Mouse (Mus musculus) natural killer cell, adult 2 months (primary cell): ENCODE measurements around the gene Baz2a.
A peak's percentile ranks its signal among the peaks of the same experiment; 100 is the strongest.
"Not testable (repeated sequence)": the region's sequence is repeated elsewhere in the genome, so short reads cannot be mapped to it uniquely, and the experiment has no call there.

Experiments
- DNase-seq, 2 experiments: peaks; one replicate each; pipeline ENCODE4 v3.0.0; 2022; ENCODE audit warnings: low spot score in 2 of 2

The Baz2a gene

GRCm38 (mm10) chr10:128091564-128092505 is at the start of gene Baz2a:
Baz2a (plus strand) TSS chr10:128091577.
- peak; percentile 58 to 71 for DNase-seq

DNA sequence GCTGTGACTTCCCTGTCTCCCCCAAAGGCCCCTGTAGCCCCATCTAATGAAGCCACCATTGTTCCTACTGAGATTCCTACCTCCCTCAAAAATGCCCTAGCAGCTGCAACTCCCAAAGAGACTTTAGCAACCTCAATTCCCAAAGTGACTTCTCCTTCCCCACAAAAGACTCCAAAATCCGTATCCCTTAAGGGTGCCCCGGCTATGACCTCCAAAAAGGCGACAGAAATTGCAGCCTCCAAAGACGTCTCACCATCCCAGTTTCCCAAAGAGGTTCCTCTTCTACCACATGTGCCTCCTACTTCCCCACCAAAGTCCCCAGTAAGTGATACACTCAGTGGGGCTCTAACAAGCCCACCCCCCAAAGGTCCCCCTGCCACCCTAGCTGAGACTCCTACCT is 49.7 kb upstream of the Baz2a start:
- DNase-seq: no peak

DNA sequence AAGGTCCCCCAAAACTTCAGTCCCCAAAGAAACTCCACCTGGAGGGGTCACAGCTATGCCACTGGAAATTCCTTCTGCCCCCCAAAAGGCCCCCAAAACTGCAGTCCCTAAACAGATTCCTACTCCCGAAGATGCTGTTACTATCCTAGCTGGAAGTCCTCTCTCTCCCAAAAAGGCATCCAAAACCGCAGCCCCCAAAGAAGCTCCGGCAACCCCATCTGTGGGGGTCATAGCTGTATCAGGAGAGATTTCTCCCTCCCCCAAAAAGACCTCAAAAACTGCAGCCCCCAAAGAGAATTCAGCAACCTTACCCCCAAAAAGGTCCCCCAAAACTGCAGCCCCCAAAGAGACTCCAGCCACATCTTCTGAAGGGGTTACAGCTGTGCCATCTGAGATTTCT is 48.9 kb upstream of the Baz2a start:
- DNase-seq: no peak

- DNase-seq: no peak
Measured at GRCm38 (mm10) chr10:128043041-128043835, 48.1 kb upstream of the Baz2a start.

GRCm38 (mm10) chr10:128048157-128048556 is 43.2 kb upstream of the Baz2a start:
- no peak for DNase-seq

GRCm38 (mm10) chr10:128049741-128050140 is 41.6 kb upstream of the Baz2a start:
- no peak for DNase-seq

DNA sequence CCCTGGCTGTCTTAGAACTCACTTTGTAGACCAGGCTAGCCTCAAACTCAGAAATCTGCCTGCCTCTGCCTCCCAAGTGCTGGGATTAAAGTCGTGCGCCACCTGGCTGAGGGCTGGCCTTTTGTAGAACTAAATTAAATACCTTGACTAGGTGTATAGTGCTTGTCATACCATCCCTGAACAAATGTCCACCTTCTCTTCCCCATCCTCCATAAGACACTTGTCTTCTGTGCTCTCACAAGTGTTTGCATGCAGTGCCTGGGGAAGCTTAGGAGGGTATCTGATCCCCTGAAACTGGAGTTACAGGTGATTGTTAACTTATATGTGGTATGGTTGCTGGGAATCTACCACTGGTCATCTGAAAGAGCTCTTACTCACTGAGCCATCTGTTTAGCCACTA is 41.0 kb upstream of the Baz2a start:
- DNase-seq: no peak

- no peak for DNase-seq
Measured at GRCm38 (mm10) chr10:128051589-128051988, 39.8 kb upstream of the Baz2a start.

- not testable (repeated sequence) for DNase-seq
Measured at GRCm38 (mm10) chr10:128052136-128052535, 39.2 kb upstream of the Baz2a start.

DNA sequence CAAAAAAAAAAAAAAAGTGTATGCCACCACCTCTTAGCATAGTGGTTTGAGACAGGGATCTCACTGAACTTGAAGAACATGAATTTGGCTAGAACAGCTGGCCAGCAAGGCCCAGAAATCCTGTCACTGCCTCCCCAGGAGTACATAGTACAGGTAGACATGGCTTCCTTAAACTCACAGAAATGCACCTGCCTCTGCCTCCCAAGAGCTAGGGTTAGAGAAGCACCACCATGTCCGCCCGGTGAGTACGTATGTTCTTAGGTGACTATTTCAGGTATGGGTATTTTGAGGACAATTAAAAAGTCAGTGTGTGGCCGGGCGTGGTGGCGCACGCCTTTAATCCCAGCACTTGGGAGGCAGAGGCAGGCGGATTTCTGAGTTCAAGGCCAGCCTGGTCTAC is 38.4 kb upstream of the Baz2a start:
- no peak for DNase-seq

DNA sequence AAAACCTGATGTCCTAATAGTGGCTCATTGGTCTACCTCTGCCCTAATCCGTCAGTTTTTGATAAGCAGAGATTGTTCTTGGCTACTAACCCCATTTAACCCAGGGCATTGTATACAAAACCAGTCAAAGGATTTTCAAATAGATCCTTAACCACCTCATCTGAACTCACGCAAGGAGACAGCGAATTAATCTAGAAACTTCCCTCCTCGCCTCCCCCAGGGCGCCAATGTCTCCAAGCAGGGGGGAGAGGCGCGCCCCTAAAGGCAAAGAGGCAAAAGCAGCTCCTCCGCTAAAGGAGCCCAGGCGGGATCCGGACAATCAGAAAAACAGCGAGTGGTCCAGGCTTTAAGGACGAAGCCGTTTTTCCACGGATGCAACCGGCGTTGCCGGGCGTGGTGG is 33.2 kb upstream of the Baz2a start:
- no peak for DNase-seq

GRCm38 (mm10) chr10:128058601-128059151 is 32.7 kb upstream of the Baz2a start, which contains the start of gene Ptges3:
Ptges3 (plus strand) TSS chr10:128058954.
- DNase-seq: peak; percentile 90 to 94

DNA sequence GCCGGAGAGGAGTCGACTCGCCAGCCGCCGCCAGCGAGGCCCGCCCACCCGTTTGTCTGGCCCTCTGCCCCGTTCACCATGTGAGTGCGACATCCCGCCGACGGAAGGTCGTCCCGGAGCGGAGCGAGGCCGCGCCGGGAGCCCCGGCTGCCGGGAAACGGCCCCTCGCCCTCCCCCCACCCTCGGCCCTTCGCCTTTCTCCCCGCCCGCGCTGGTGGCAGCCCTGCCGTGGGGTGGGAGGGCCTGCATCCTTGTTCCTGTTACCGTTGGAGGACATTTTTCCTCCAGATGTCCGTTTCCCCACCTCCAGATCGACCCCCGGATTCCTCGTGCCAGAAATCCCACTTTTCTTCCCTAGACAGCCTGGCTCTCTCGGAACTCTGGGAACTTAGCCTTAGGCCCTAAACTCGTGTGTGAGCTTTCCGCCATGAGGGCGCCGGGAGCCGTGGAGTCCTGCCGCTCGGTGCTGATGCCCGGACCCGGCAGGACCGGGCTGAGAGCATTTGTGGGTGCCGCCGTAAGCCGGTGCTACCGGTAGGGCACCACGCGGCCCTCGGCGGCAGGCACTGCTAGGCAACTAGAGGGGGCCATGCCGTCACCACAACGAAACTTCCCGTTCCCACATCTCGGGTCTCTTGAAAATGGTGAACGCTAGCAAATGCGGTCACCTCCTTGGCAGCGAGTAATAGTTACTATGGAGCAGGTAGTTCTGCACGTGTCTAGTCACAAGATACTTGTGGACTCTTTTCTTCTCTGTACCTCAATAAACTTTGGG is 32.0 kb upstream of the Baz2a start:
- peak; percentile 50 to 69 for DNase-seq

GRCm38 (mm10) chr10:128061109-128061508 is 30.3 kb upstream of the Baz2a start:
- DNase-seq: no peak

DNA sequence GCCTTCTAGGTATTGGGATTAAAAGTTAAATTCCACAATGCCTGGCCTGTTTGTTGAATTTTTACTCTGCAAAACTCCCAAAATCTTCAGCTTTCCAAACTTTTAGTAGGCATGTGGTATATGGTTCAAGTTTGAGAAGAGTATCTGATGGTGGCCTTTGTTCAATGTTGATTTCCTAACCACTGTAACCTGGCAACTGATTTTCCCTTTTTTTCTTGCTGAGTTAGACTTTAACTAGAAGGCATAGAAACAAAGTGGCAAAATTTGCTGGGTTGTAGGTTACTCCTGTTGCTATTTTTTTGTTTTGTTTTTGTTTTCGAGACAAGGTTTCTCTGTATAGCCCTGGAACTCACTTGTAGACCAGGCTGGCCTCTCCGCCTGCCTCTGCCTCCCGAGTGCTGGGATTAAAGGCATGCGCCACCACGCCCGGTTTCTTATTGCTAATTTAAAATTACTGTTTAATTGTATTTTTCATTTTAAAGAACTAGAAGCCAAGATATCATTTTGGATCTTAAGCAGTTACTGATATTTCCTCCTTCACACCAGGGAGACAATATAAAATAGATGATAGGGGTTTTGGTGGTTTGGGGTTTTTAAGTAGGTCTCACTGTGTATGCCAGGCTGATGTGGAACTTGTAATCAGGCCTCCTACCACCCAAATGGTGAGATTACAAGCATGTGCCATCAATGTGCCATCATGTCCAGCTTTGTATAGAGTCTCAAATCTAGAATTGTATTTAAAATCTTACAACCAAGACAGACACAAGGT is 29.0 kb upstream of the Baz2a start:
- DNase-seq: no peak

GRCm38 (mm10) chr10:128066072-128066471 is 25.3 kb upstream of the Baz2a start:
- DNase-seq: no peak

- DNase-seq: no peak
Measured at GRCm38 (mm10) chr10:128069201-128069600, 22.2 kb upstream of the Baz2a start.

- not testable (repeated sequence) for DNase-seq
Measured at GRCm38 (mm10) chr10:128070432-128070831, 20.9 kb upstream of the Baz2a start.

GRCm38 (mm10) chr10:128078269-128078668 is 13.1 kb upstream of the Baz2a start:
- DNase-seq: not testable (repeated sequence)

DNA sequence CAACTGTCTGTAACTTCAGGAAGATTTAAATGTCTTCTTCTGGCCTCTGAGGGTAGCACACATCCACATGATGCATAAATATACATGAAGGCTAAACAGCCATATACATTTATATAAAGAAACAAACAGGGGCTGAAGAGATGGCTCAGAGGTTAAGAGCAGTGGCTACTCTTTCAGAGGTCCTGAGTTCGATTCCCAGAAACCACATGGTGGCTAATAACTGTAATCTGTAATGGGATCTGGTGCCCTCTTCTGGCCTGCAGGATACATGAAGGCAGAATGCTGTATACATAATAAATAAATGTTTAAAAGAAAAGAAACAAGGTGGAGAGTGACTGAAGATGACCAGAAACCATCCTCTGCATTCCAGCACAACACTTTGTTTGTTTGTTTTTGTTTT is 10.9 kb upstream of the Baz2a start:
- DNase-seq: peak; percentile 38 to 46
